Mouse (Mus musculus) embryonic facial prominence, embryonic 13.5 days (tissue): ENCODE measurements around the gene Serpinf2. TPM values are rescaled to one million over a fixed set of nuclear protein-coding genes. Genes with fewer than 3 reads are reported as not detected.
"Not testable (repeated sequence)": the region's sequence is repeated elsewhere in the genome, so short reads cannot be mapped to it uniquely, and the experiment has no call there.

ENCODE experiments used
- ATAC-seq: fragments of 200-750 bp; cut with Nextera tagmentation; 2 replicates; pipeline ENCODE4 v1.8.0; 2017; ENCODE audit warnings: low read depth; ENCODE audit not compliant: insufficient number of reproducible peaks, insufficient read depth, low FRiP score, low TSS enrichment
- H3K27ac ChIP-seq: fragments of 300-500 bp; sonication (generic); 2 replicates; pipeline ENCODE4 v1.5.1; 2015; ENCODE audit warnings: moderate library complexity, mild to moderate bottlenecking, inconsistent platforms
- H3K27me3 ChIP-seq: fragments of 300-500 bp; sonication (generic); 2 replicates; pipeline ENCODE4 v1.6.1; 2015; ENCODE audit warnings: mild to moderate bottlenecking, inconsistent platforms
- H3K36me3 ChIP-seq: fragments of 300-500 bp; sonication (generic); 2 replicates; pipeline ENCODE4 v1.6.1; 2015; ENCODE audit warnings: mild to moderate bottlenecking, inconsistent platforms
- H3K4me1 ChIP-seq: fragments of 300-500 bp; sonication (generic); 2 replicates; pipeline ENCODE4 v1.6.1; 2015; ENCODE audit warnings: inconsistent platforms
- H3K4me2 ChIP-seq: fragments of 300-500 bp; sonication (generic); 2 replicates; pipeline ENCODE4 v1.6.1; 2015; ENCODE audit warnings: moderate library complexity, mild to moderate bottlenecking, inconsistent platforms
- H3K4me3 ChIP-seq: fragments of 300-500 bp; sonication (generic); 2 replicates; pipeline ENCODE4 v1.5.1; 2015; ENCODE audit warnings: mild to moderate bottlenecking, inconsistent platforms
- H3K9ac ChIP-seq: fragments of 300-500 bp; sonication (generic); 2 replicates; pipeline ENCODE4 v1.6.1; 2015; ENCODE audit warnings: mild to moderate bottlenecking, inconsistent platforms
- H3K9me3 ChIP-seq: fragments of 300-500 bp; sonication (generic); 2 replicates; pipeline ENCODE4 v1.6.1; 2016; ENCODE audit warnings: inconsistent platforms
- WGBS: fragments of 180-500 bp; shearing (Covaris S2); methylation state at CpG from one replicate; pipeline ENCODE4 v1.1.7; 2015; ENCODE audit warnings: mixed read lengths; 5-methylcytosine and 5-hydroxymethylcytosine counted together
- polyA plus RNA-seq: library from polyadenylated mRNA; unstranded; fragments of >200 nt; fragmentation: Nextera tagmentation; extraction: Ambion mirVana; gene quantifications from 2 replicates; pipeline ENCODE4 v1.2.1, GENCODE M21; 2015

The Serpinf2 gene
- polyA plus RNA-seq, 1 experiment from 2014 or later = 0.13 TPM

GRCm38 (mm10) chr11:75458169-75458568, 18.8 kb upstream of the Serpinf2 start:
- whole genome bisulfite sequencing = 21% methylated on average over 3 of the region's 3 CpGs
- Histone ChIP-seq H3K9me3 (no peaks in the 10 kb centered on the region), H3K36me3 (no peaks in the 10 kb centered on the region), H3K4me2 (no peak overlapping the region), H3K27me3 (no peaks in the 10 kb centered on the region), H3K4me3 (no peak overlapping the region), H3K27ac (no peak overlapping the region), H3K4me1 (peaks cover 45% of the 10 kb centered on the region), H3K9ac (no peak overlapping the region)
- ATAC-seq = no peak

- 82% methylated on average over 7 of the region's 7 CpGs for WGBS
- H3K4me2 ChIP-seq = no peak overlapping the region
Observed at GRCm38 (mm10) chr11:75456440-75456871, 17.1 kb upstream of the Serpinf2 start.

GRCm38 (mm10) chr11:75455971-75456370, 16.6 kb upstream of the Serpinf2 start:
- not testable (repeated sequence) for H3K27me3 ChIP-seq, H3K4me2 ChIP-seq, ATAC-seq, H3K4me3 ChIP-seq, H3K27ac ChIP-seq, H3K9ac ChIP-seq, H3K9me3 ChIP-seq
- H3K4me1 ChIP-seq = peaks cover 31% of the 10 kb centered on the region
- 90% methylated on average over 2 of the region's 2 CpGs for WGBS
- peaks cover 14% of the 10 kb centered on the region for H3K36me3 ChIP-seq

More at GRCm38 (mm10) chr11:75456440-75456871, 17.1 kb upstream of the Serpinf2 start:
- Histone ChIP-seq H3K27ac (no peak overlapping the region), H3K4me1 (peaks cover 31% of the 10 kb centered on the region), H3K9me3 (no peaks in the 10 kb centered on the region), H3K9ac (no peak overlapping the region), H3K36me3 (peaks cover 9% of the 10 kb centered on the region; the same call in 1 of the 2 replicates), H3K4me3 (no peak overlapping the region), H3K27me3 (no peaks in the 10 kb centered on the region)
- no peak for ATAC-seq

GRCm38 (mm10) chr11:75455041-75455736, 15.8 kb upstream of the Serpinf2 start:
- Histone ChIP-seq H3K9ac (peak overlapping the region; percentile 80), H3K36me3 (peaks cover 20% of the 10 kb centered on the region), H3K4me1 (peaks cover 34% of the 10 kb centered on the region), H3K4me2 (peak overlapping the region; percentile 100), H3K9me3 (no peaks in the 10 kb centered on the region), H3K4me3 (peak overlapping the region; percentile 64), H3K27me3 (no peaks in the 10 kb centered on the region), H3K27ac (peak overlapping the region; percentile 52)
- no peak for ATAC-seq
- WGBS = 75% methylated on average over 10 of the region's 10 CpGs

- Histone ChIP-seq H3K4me1 (peaks cover 25% of the 10 kb centered on the region), H3K4me3 (peak within 1 kb of the TSS; percentile 64), H3K27me3 (no peaks in the 10 kb centered on the region), H3K27ac (peak within 1 kb of the TSS; percentile 52), H3K9me3 (no peaks in the 10 kb centered on the region), H3K36me3 (peaks cover 24% of the 10 kb centered on the region), H3K9ac (peak within 1 kb of the TSS; percentile 80), H3K4me2 (peak within 1 kb of the TSS; percentile 100)
- 2% methylated on average over 56 of the region's 56 CpGs for WGBS
- peak; percentile 92 for ATAC-seq
Observed at GRCm38 (mm10) chr11:75453991-75454930, 14.9 kb upstream of the Serpinf2 start, which contains the start of gene Wdr81. Wdr81 (minus strand) TSS chr11:75454717.

- peak overlapping the region; percentile 100 for H3K4me2 ChIP-seq
- no peaks in the 10 kb centered on the region for H3K27me3 ChIP-seq
- no peak overlapping the region for H3K4me3 ChIP-seq
- peaks cover 36% of the 10 kb centered on the region for H3K36me3 ChIP-seq
- no peaks in the 10 kb centered on the region for H3K9me3 ChIP-seq
- peak overlapping the region; percentile 80; the same call in 1 of the 2 replicates for H3K9ac ChIP-seq
- WGBS = 91% methylated on average over 31 of the region's 31 CpGs
- ATAC-seq = no peak
- no peak overlapping the region for H3K27ac ChIP-seq
- H3K4me1 ChIP-seq = peaks cover 22% of the 10 kb centered on the region
Observed at GRCm38 (mm10) chr11:75452812-75453557, 13.6 kb upstream of the Serpinf2 start.

- Histone ChIP-seq H3K9ac (no peak overlapping the region), H3K27me3 (no peaks in the 10 kb centered on the region), H3K4me3 (no peak overlapping the region), H3K4me1 (peaks cover 22% of the 10 kb centered on the region), H3K4me2 (no peak overlapping the region), H3K36me3 (peaks cover 45% of the 10 kb centered on the region), H3K27ac (no peak overlapping the region), H3K9me3 (no peaks in the 10 kb centered on the region)
- WGBS = 90% methylated on average over 8 of the region's 8 CpGs
- ATAC-seq = no peak
Observed at GRCm38 (mm10) chr11:75452081-75452480, 12.7 kb upstream of the Serpinf2 start.

GRCm38 (mm10) chr11:75450936-75451335, 11.5 kb upstream of the Serpinf2 start:
- Histone ChIP-seq H3K36me3 (peaks cover 53% of the 10 kb centered on the region), H3K27me3 (no peaks in the 10 kb centered on the region), H3K9me3 (no peaks in the 10 kb centered on the region), H3K4me3 (no peak overlapping the region), H3K9ac (peak overlapping the region; percentile 52; the same call in 1 of the 2 replicates), H3K4me1 (peaks cover 22% of the 10 kb centered on the region), H3K4me2 (no peak overlapping the region), H3K27ac (no peak overlapping the region)
- no peak for ATAC-seq
- 89% methylated on average over 15 of the region's 15 CpGs for WGBS

GRCm38 (mm10) chr11:75450304-75450908, 11.0 kb upstream of the Serpinf2 start:
- Histone ChIP-seq H3K9me3 (no peaks in the 10 kb centered on the region), H3K4me2 (no peak overlapping the region), H3K4me1 (peaks cover 22% of the 10 kb centered on the region), H3K27me3 (no peaks in the 10 kb centered on the region), H3K4me3 (no peak overlapping the region), H3K36me3 (peaks cover 58% of the 10 kb centered on the region), H3K9ac (peak overlapping the region; percentile 52; the same call in 1 of the 2 replicates), H3K27ac (no peak overlapping the region)
- ATAC-seq = no peak
- WGBS = 87% methylated on average over 8 of the region's 8 CpGs

- WGBS = 86% methylated on average over 7 of the region's 7 CpGs
Observed at GRCm38 (mm10) chr11:75449695-75450094, 10.3 kb upstream of the Serpinf2 start.

GRCm38 (mm10) chr11:75448575-75448974, 9.2 kb upstream of the Serpinf2 start:
- WGBS = 73% methylated on average over 3 of the region's 3 CpGs
- Histone ChIP-seq H3K9ac (no peak overlapping the region), H3K4me3 (no peak overlapping the region), H3K36me3 (peaks cover 76% of the 10 kb centered on the region), H3K27me3 (no peaks in the 10 kb centered on the region), H3K4me1 (peaks cover 8% of the 10 kb centered on the region), H3K27ac (no peak overlapping the region), H3K9me3 (no peaks in the 10 kb centered on the region), H3K4me2 (no peak overlapping the region)
- ATAC-seq = no peak

More at GRCm38 (mm10) chr11:75449695-75450094, 10.3 kb upstream of the Serpinf2 start:
- H3K4me2 ChIP-seq = no peak overlapping the region
- no peaks in the 10 kb centered on the region for H3K9me3 ChIP-seq
- ATAC-seq = no peak
- peaks cover 65% of the 10 kb centered on the region for H3K36me3 ChIP-seq
- peaks cover 15% of the 10 kb centered on the region for H3K4me1 ChIP-seq
- no peak overlapping the region for H3K4me3 ChIP-seq
- H3K27ac ChIP-seq = no peak overlapping the region
- H3K9ac ChIP-seq = no peak overlapping the region
- no peaks in the 10 kb centered on the region for H3K27me3 ChIP-seq
